Mouse (Mus musculus) testis, postnatal 10 days (tissue): ENCODE data around the gene Gpatch4.

ENCODE experiments used
- DNase-seq: peaks from one replicate; pipeline ENCODE4 v3.0.0; 2021; ENCODE audit warnings: low spot score

The Gpatch4 gene

GRCm38 (mm10) chr3:88097666-88098065, 54.8 kb downstream of the Gpatch4 start:
- no peak for DNase-seq

- no peak for DNase-seq
Observed at GRCm38 (mm10) chr3:88100251-88100650, 57.3 kb downstream of the Gpatch4 start.

GRCm38 (mm10) chr3:88101736-88102135, 58.8 kb downstream of the Gpatch4 start:
- DNase-seq: no peak

GRCm38 (mm10) chr3:88102196-88102595, 59.3 kb downstream of the Gpatch4 start:
- no peak for DNase-seq

- DNase-seq: no peak
Observed at GRCm38 (mm10) chr3:88102611-88103010, 59.7 kb downstream of the Gpatch4 start.
